Mouse (Mus musculus) limb, embryonic 12.5 days (tissue): ENCODE measurements around the gene Slc22a1. TPM values are rescaled to one million over a fixed set of nuclear protein-coding genes. Genes with fewer than 3 reads are reported as not detected.
"Not testable (repeated sequence)": the region's sequence is repeated elsewhere in the genome, so short reads cannot be mapped to it uniquely, and the experiment has no call there.

Experiments used
- ATAC-seq: fragments of 200-750 bp; cut with Nextera tagmentation; 2 replicates; pipeline ENCODE4 v1.8.0; 2017; ENCODE audit warnings: low read depth, moderate TSS enrichment; ENCODE audit not compliant: insufficient number of reproducible peaks, insufficient read depth, low FRiP score, low TSS enrichment
- H3K27ac ChIP-seq: fragments of 300-500 bp; sonication (generic); 2 replicates; pipeline ENCODE4 v1.5.1; 2016; ENCODE audit warnings: mild to moderate bottlenecking, moderate library complexity
- H3K27me3 ChIP-seq: fragments of 300-500 bp; sonication (generic); 2 replicates; pipeline ENCODE4 v1.6.1; 2016; ENCODE audit warnings: mild to moderate bottlenecking, moderate library complexity
- H3K36me3 ChIP-seq: fragments of 300-500 bp; sonication (generic); 2 replicates; pipeline ENCODE4 v1.6.1; 2016; ENCODE audit warnings: mild to moderate bottlenecking, moderate library complexity
- H3K4me1 ChIP-seq: fragments of 300-500 bp; sonication (generic); replicated peaks from 2 replicates; pipeline ENCODE4 v1.6.1; 2016
- H3K4me2 ChIP-seq: fragments of 300-500 bp; sonication (generic); 2 replicates; pipeline ENCODE4 v1.6.1; 2016; ENCODE audit warnings: mild to moderate bottlenecking, moderate library complexity
- H3K4me3 ChIP-seq: fragments of 300-500 bp; sonication (generic); replicated peaks from 2 replicates; pipeline ENCODE4 v1.5.1; 2016; ENCODE audit warnings: mild to moderate bottlenecking
- H3K9ac ChIP-seq: fragments of 300-500 bp; sonication (generic); replicated peaks from 2 replicates; pipeline ENCODE4 v1.6.1; 2016; ENCODE audit warnings: mild to moderate bottlenecking, moderate library complexity
- H3K9me3 ChIP-seq: fragments of 300-500 bp; sonication (generic); 2 replicates; pipeline ENCODE4 v1.6.1; 2016; ENCODE audit warnings: mild to moderate bottlenecking, moderate library complexity
- WGBS: fragments of 180-500 bp; shearing (Covaris S2); methylation state at CpG from one replicate; pipeline ENCODE4 v1.1.7; 2016; 5-methylcytosine and 5-hydroxymethylcytosine counted together
- polyA plus RNA-seq: library from polyadenylated mRNA; unstranded; fragments of >200 nt; fragmentation: Nextera tagmentation; extraction: Ambion mirVana; gene quantifications from 2 replicates; pipeline ENCODE4 v1.2.1, GENCODE M21; 2016

The Slc22a1 gene
- polyA plus RNA-seq, 1 experiment from 2014 or later, result not detected

DNA sequence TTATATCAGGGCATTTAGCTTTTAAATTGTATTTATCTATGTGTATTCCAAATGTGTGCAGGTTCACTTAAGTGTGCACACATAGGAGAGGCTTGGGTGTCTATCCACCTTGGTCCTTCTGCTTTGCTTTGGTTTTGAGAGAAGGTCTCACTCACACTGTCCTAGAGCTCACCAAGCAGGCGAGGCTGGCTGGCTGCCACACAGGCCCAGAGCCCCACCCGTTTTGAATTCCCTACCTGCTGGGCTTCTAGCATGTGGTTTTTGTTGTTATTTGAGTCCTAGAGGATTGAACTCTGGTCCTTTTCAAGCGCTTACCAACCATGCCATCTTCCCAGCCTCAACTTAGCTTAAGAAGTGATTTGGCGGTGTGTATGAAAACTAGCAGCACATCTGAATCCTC, 8.8 kb upstream of the Slc22a1 start:
- no peak overlapping the region for H3K4me3 ChIP-seq
- H3K27me3 ChIP-seq, result no peaks in the 10 kb centered on the region
- H3K36me3 ChIP-seq, result peaks cover 85% of the 10 kb centered on the region

DNA sequence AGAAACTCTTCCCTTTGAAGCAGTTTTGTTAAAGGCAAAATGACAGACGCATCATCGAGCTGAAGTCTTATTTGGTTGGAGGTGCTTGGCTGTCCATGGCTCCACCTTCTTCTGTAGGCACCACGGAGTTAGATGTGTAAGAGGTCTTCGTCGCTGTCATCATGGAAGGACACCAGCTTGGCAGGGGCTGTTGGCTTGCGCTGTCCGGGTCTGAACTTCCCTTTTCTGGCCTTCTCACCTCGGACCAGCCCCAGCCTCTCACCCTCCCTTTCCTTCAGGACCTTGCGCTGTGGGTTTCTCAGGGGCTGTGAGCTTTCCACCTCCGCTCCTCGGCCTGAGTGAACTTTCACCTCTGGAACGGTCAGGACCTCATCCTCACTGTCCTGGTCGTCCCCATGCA, 8.0 kb upstream of the Slc22a1 start:
- 91% methylated on average over 13 of the region's 13 CpGs for WGBS
- no peak for ATAC-seq
- peaks cover 77% of the 10 kb centered on the region for H3K36me3 ChIP-seq

More for the DNA sequence above, 8.8 kb upstream of the Slc22a1 start:
- Histone ChIP-seq H3K9ac (no peak overlapping the region), H3K9me3 (no peaks in the 10 kb centered on the region), H3K4me2 (no peak overlapping the region), H3K4me1 (no peaks in the 10 kb centered on the region), H3K27ac (no peak overlapping the region)
- 73% methylated on average over 4 of the region's 4 CpGs for WGBS
- no peak for ATAC-seq

DNA sequence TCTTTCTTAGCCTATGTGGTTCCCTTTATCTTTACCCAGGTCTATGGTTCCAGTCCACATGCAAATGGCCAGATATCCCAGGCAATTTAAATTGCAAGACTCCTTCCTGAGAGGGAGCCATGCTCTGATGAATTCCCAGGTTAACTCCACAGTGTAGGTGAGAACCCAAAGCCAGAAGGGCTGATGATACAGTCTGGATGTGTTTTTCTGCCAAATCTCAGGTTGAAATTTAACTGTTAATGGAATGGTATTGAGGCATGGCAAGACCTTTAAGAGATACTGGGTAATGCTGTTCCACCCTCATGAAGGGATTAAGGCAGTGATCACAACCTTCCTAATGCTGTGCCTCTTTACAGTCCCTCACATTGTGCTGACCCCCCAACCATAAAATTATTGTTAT, 2.6 kb upstream of the Slc22a1 start:
- no peak overlapping the region for H3K4me2 ChIP-seq
- H3K4me1 ChIP-seq, result no peaks in the 10 kb centered on the region
- no peaks in the 10 kb centered on the region for H3K27me3 ChIP-seq
- ATAC-seq, result no peak
- H3K9ac ChIP-seq, result no peak overlapping the region
- H3K36me3 ChIP-seq, result peaks cover 24% of the 10 kb centered on the region
- H3K27ac ChIP-seq, result no peak overlapping the region
- H3K9me3 ChIP-seq, result no peaks in the 10 kb centered on the region
- H3K4me3 ChIP-seq, result no peak overlapping the region

More for the DNA sequence above, 8.0 kb upstream of the Slc22a1 start:
- Histone ChIP-seq H3K27me3 (no peaks in the 10 kb centered on the region), H3K4me3 (no peak overlapping the region), H3K9ac (no peak overlapping the region), H3K27ac (no peak overlapping the region), H3K4me2 (no peak overlapping the region), H3K9me3 (no peaks in the 10 kb centered on the region), H3K4me1 (no peaks in the 10 kb centered on the region)

- Histone ChIP-seq H3K9ac (no peak overlapping the region), H3K4me3 (no peak overlapping the region), H3K36me3 (peaks cover 18% of the 10 kb centered on the region), H3K4me2 (no peak overlapping the region), H3K4me1 (peaks cover 5% of the 10 kb centered on the region), H3K27me3 (no peaks in the 10 kb centered on the region), H3K27ac (no peak overlapping the region), H3K9me3 (no peaks in the 10 kb centered on the region)
- ATAC-seq, result no peak
These were observed 1.5 kb upstream of the Slc22a1 start for GRCm38 (mm10) chr17:12677139-12677538.

GRCm38 (mm10) chr17:12674980-12675379, 649 bp downstream of the Slc22a1 start:
- not testable (repeated sequence) for H3K27me3 ChIP-seq, H3K4me1 ChIP-seq, H3K9ac ChIP-seq, H3K4me2 ChIP-seq, H3K4me3 ChIP-seq, ATAC-seq, H3K9me3 ChIP-seq, H3K27ac ChIP-seq, H3K36me3 ChIP-seq
- WGBS, result 87% methylated on average over 7 of the region's 7 CpGs

DNA sequence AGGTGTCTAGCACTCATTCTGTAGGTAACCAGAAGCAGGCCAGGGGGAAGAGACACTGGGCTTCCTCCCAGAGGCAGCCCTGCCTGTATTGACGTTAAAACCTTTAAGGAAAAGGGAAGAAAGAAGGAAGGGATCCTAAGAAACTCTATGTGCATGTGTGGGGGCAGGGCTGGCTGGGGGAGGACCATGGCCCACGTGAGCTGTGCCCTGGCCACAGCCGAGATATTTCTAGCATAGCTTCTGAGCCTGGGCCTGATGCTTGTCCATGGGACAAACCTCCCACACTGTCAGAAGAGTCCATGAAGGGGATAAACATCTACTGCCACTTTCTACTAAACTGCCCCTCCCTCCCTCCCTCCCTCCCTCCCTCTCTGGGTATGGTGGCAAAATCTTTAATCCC, 1.8 kb downstream of the Slc22a1 start:
- Histone ChIP-seq H3K27me3 (no peaks in the 10 kb centered on the region), H3K9ac (no peak overlapping the region), H3K36me3 (no peaks in the 10 kb centered on the region), H3K27ac (no peak overlapping the region), H3K4me3 (no peak overlapping the region), H3K4me1 (peaks cover 18% of the 10 kb centered on the region), H3K4me2 (no peak overlapping the region), H3K9me3 (no peaks in the 10 kb centered on the region)
- no peak for ATAC-seq
- WGBS, result 72% methylated on average over 3 of the region's 3 CpGs

DNA sequence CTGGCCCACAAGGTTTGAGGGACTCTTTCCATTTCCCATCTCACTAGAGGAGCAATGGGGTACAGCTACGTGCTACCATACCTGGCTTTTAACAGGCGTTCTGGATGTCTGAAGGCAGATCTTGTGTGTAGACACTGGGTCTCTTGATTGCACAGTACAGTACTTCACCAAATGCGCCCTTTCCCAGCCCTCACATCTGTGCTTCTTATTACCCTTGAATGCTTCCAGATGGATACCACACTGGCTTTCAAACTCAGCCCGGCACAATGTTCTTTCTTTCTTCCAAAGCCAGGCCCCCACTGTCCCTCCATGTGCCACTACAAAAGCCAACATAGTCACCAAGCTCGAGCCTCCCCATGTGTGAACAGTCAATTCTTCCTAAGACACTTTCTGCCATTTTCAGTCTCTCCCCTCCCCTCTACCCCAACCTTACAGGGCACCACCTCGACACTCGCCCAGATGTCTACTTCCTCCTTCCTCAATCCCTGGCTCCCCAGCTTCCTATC, 3.3 kb downstream of the Slc22a1 start:
- Histone ChIP-seq H3K36me3 (no peaks in the 10 kb centered on the region), H3K9ac (no peak overlapping the region), H3K4me2 (no peak overlapping the region), H3K9me3 (no peaks in the 10 kb centered on the region), H3K4me3 (no peak overlapping the region), H3K27ac (peak overlapping the region; percentile 70), H3K4me1 (peaks cover 31% of the 10 kb centered on the region), H3K27me3 (no peaks in the 10 kb centered on the region)
- peak; percentile 44; the same call in 1 of the 2 replicates for ATAC-seq
- WGBS, result 29% methylated on average over 7 of the region's 7 CpGs

GRCm38 (mm10) chr17:12671029-12671605, 4.5 kb downstream of the Slc22a1 start:
- WGBS, result 89% methylated on average over 5 of the region's 5 CpGs
- no peaks in the 10 kb centered on the region for H3K27me3 ChIP-seq

DNA sequence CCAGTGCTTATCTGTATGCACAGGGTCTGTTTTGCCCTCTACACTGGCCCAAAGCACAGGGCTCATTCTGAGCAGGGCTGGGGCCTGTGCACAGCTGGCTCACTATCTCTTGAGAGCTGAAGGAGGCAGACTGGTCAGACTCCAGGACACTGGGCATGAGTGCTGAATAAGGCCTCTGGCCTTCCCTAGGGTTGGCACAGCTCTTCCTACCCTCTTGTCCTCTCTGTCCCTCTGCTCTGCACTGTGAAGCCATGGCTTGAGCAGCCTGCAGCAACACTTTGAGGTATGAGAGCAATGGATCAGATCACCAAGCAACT, 6.3 kb downstream of the Slc22a1 start:
- Histone ChIP-seq H3K27ac (peak overlapping the region; percentile 2; the same call in 1 of the 2 replicates), H3K4me3 (no peak overlapping the region), H3K9ac (no peak overlapping the region), H3K36me3 (no peaks in the 10 kb centered on the region), H3K4me1 (peaks cover 31% of the 10 kb centered on the region), H3K27me3 (no peaks in the 10 kb centered on the region), H3K4me2 (no peak overlapping the region), H3K9me3 (no peaks in the 10 kb centered on the region)
- 0 out of 2 replicates have a peak, but pooled peaks have one; percentile 37 for ATAC-seq

More at GRCm38 (mm10) chr17:12671029-12671605, 4.5 kb downstream of the Slc22a1 start:
- Histone ChIP-seq H3K4me3 (no peak overlapping the region), H3K36me3 (no peaks in the 10 kb centered on the region), H3K4me1 (peaks cover 31% of the 10 kb centered on the region), H3K4me2 (no peak overlapping the region), H3K9ac (no peak overlapping the region), H3K27ac (no peak overlapping the region), H3K9me3 (no peaks in the 10 kb centered on the region)
- ATAC-seq, result no peak

DNA sequence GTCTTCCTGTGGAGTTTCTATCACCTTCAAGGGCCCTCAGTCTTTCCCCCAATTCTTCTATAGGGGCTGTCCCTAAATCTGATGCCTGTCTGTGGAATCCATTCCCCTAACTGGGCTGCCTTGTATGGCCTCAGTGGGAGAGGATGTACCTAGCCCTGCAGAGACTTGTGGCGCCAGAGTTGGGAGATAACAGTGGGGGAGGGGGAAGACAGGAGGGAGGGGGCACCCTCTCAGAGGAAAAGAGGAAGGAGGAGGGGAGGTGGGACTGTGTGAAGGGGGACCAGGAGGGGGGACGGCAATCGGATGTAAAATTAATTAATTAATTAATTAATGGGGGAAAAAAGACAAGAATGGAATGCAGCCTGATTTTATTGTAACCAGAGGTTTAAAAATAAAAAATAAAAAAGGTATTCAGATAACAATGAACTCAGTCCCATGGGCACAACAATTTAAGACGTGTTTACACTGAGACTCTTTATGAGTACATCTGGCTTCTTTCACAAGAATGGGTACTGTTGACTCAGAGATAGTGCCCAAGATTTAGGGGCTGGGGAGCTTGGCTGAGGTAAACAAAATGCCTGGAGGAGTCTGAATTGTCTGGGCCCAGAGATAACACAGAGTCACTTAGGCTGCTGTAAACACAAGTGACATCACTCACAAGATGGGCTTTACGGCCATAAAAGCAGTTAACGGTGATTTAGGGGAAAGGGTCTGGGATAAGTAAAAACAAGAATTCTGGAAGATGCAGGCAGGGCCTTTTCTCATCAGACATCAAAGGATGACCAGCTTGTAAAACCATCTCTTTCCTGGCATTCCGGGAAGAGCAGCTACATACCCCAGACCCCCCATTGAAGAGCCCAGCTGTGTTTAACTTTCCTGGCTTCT, 6.9 kb downstream of the Slc22a1 start:
- ATAC-seq, result no peak
- H3K27ac ChIP-seq, result peak overlapping the region; percentile 2; the same call in 1 of the 2 replicates
- H3K36me3 ChIP-seq, result no peaks in the 10 kb centered on the region
- H3K27me3 ChIP-seq, result 0 out of 2 replicates have a peak, but pooled peaks cover 1% of the 10 kb centered on the region
- no peak overlapping the region for H3K9ac ChIP-seq
- 13% methylated on average over 7 of the region's 7 CpGs for WGBS
- H3K4me1 ChIP-seq, result peaks cover 31% of the 10 kb centered on the region
- H3K4me3 ChIP-seq, result no peak overlapping the region
- H3K9me3 ChIP-seq, result no peaks in the 10 kb centered on the region
- no peak overlapping the region for H3K4me2 ChIP-seq

DNA sequence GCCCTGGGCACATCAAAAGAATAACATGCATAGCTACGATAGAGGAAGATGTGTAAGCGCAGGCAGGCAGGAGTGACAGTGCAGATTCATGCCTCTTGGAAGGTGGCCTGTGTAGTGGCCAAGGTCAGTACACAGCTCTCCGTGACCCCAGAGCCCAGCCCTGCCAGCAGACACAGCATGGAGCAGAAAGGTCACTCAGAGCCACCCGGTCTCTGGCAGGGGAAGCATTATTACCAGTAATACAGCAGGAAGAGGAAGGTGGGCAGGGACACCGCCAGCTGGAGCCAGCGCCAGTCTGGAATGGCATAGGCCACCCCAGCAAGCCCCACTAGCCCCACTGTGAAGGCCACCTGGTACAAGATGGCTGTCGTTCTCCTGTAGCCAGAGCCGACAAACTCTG, 11.5 kb downstream of the Slc22a1 start:
- H3K9me3 ChIP-seq, result no peaks in the 10 kb centered on the region
- WGBS, result 77% methylated on average over 8 of the region's 8 CpGs
- ATAC-seq, result no peak

More for the DNA sequence above, 11.5 kb downstream of the Slc22a1 start:
- Histone ChIP-seq H3K27ac (no peak overlapping the region), H3K4me2 (no peak overlapping the region), H3K36me3 (no peaks in the 10 kb centered on the region), H3K27me3 (0 out of 2 replicates have a peak, but pooled peaks cover 4% of the 10 kb centered on the region), H3K4me3 (no peak overlapping the region), H3K4me1 (peaks cover 16% of the 10 kb centered on the region), H3K9ac (no peak overlapping the region)
